Mouse (Mus musculus): ENCODE results near the gene Aadacl4. TPM values are rescaled to one million over a fixed set of nuclear protein-coding genes. Genes with fewer than 3 reads are reported as not detected.
"Not testable (repeated sequence)": the region's sequence is repeated elsewhere in the genome, so short reads cannot be mapped to it uniquely, and the experiment has no call there.

Gene Aadacl4
- not detected in 2 replicates for polyA plus RNA-seq (2016; fragmentation: Nextera tagmentation; extraction: Ambion mirVana)

- Histone ChIP-seq H3K9ac (replicated peaks) (no peak within 1 kb of the TSS), H3K4me2 (replicated peaks) (no peak within 1 kb of the TSS), H3K9me3 (peaks cover 59% of the 10 kb centered on the region), H3K4me3 (no peak within 1 kb of the TSS), H3K4me1 (no peaks in the 10 kb centered on the region), H3K27me3 (no peaks in the 10 kb centered on the region), H3K36me3 (no peaks in the 10 kb centered on the region), H3K27ac (replicated peaks) (no peak within 1 kb of the TSS)
- no peak for ATAC-seq (ENCODE audit: low FRiP score, low read depth)
- WGBS, result 44% methylated on average over 1 of the region's 1 CpGs
Measured at GRCm38 (mm10) chr4:144613407-144613806, at the start of gene Aadacl4. TSS of gene Aadacl4 (plus strand) at chr4:144613707.

GRCm38 (mm10) chr4:144565034-144565433, 48.5 kb upstream of the Aadacl4 start, which contains the start of gene Gm13124:
TSS of gene Gm13124 (minus strand) at chr4:144565134.
- 92% methylated on average over 1 of the region's 1 CpGs for WGBS

GRCm38 (mm10) chr4:144567752-144568151, 45.8 kb upstream of the Aadacl4 start:
- no peaks in the 10 kb centered on the region for H3K36me3 ChIP-seq
- H3K4me2 ChIP-seq (replicated peaks), result no peak overlapping the region
- no peak overlapping the region for H3K9ac ChIP-seq (replicated peaks)
- no peak overlapping the region for H3K4me3 ChIP-seq
- H3K27me3 ChIP-seq, result no peaks in the 10 kb centered on the region
- ATAC-seq (ENCODE audit: low FRiP score, low read depth), result no peak
- H3K27ac ChIP-seq (replicated peaks), result no peak overlapping the region
- H3K9me3 ChIP-seq, result peaks cover 38% of the 10 kb centered on the region
- no peaks in the 10 kb centered on the region for H3K4me1 ChIP-seq

More at GRCm38 (mm10) chr4:144565034-144565433, 48.5 kb upstream of the Aadacl4 start, which contains the start of gene Gm13124:
- H3K36me3 ChIP-seq, result no peaks in the 10 kb centered on the region
- no peaks in the 10 kb centered on the region for H3K27me3 ChIP-seq
- H3K4me2 ChIP-seq (replicated peaks), result no peak within 1 kb of the TSS
- no peak within 1 kb of the TSS for H3K4me3 ChIP-seq
- no peak within 1 kb of the TSS for H3K27ac ChIP-seq (replicated peaks)
- ATAC-seq (ENCODE audit: low FRiP score, low read depth), result no peak
- peaks cover 59% of the 10 kb centered on the region for H3K9me3 ChIP-seq
- no peaks in the 10 kb centered on the region for H3K4me1 ChIP-seq
- no peak within 1 kb of the TSS for H3K9ac ChIP-seq (replicated peaks)

- H3K9me3 ChIP-seq, result peaks cover 67% of the 10 kb centered on the region
- H3K27ac ChIP-seq (replicated peaks); H3K4me2 ChIP-seq (replicated peaks): not testable (repeated sequence)
Measured at GRCm38 (mm10) chr4:144586207-144586606, 27.3 kb upstream of the Aadacl4 start.

GRCm38 (mm10) chr4:144592790-144593189, 20.7 kb upstream of the Aadacl4 start:
- H3K4me3 ChIP-seq, result no peak overlapping the region
- no peaks in the 10 kb centered on the region for H3K4me1 ChIP-seq
- H3K9ac ChIP-seq (replicated peaks), result no peak overlapping the region
- no peaks in the 10 kb centered on the region for H3K27me3 ChIP-seq
- no peak overlapping the region for H3K4me2 ChIP-seq (replicated peaks)
- no peaks in the 10 kb centered on the region for H3K36me3 ChIP-seq
- H3K9me3 ChIP-seq, result peaks cover 36% of the 10 kb centered on the region
- no peak for ATAC-seq (ENCODE audit: low FRiP score, low read depth)
- H3K27ac ChIP-seq (replicated peaks), result no peak overlapping the region

More at GRCm38 (mm10) chr4:144586207-144586606, 27.3 kb upstream of the Aadacl4 start:
- not testable (repeated sequence) for H3K36me3 ChIP-seq; H3K9ac ChIP-seq (replicated peaks); H3K4me1 ChIP-seq; H3K4me3 ChIP-seq; H3K27me3 ChIP-seq
- peak; percentile 62; the same call in 1 of the 2 replicates for ATAC-seq (ENCODE audit: low FRiP score, low read depth)
- 88% methylated on average over 12 of the region's 16 CpGs for WGBS

- no peak for ATAC-seq (ENCODE audit: low FRiP score, low read depth)
- Histone ChIP-seq H3K4me1 (no peaks in the 10 kb centered on the region), H3K9me3 (peaks cover 69% of the 10 kb centered on the region), H3K27ac (replicated peaks) (no peak overlapping the region), H3K27me3 (no peaks in the 10 kb centered on the region), H3K9ac (replicated peaks) (no peak overlapping the region), H3K4me3 (no peak overlapping the region), H3K4me2 (replicated peaks) (no peak overlapping the region), H3K36me3 (no peaks in the 10 kb centered on the region)
- 69% methylated on average over 1 of the region's 1 CpGs for WGBS
Measured at GRCm38 (mm10) chr4:144614586-144614985, 1.1 kb downstream of the Aadacl4 start.

GRCm38 (mm10) chr4:144638263-144638662, 24.8 kb downstream of the Aadacl4 start:
- Histone ChIP-seq H3K4me3 (no peak overlapping the region), H3K36me3 (no peaks in the 10 kb centered on the region), H3K9ac (replicated peaks) (no peak overlapping the region), H3K9me3 (peaks cover 45% of the 10 kb centered on the region), H3K27me3 (no peaks in the 10 kb centered on the region), H3K4me1 (no peaks in the 10 kb centered on the region), H3K27ac (replicated peaks) (no peak overlapping the region), H3K4me2 (replicated peaks) (no peak overlapping the region)
- no peak for ATAC-seq (ENCODE audit: low FRiP score, low read depth)

Other genes with a start within 250 kb of the Aadacl4 start
- not detected in 2 replicates for gene Pramef20, start 235.8 kb upstream of the Aadacl4 start, polyA plus RNA-seq (2016; fragmentation: Nextera tagmentation; extraction: Ambion mirVana)
- not detected in 2 replicates for gene Pramef12, start 205.2 kb upstream of the Aadacl4 start, polyA plus RNA-seq (2016; fragmentation: Nextera tagmentation; extraction: Ambion mirVana)
- not detected in 2 replicates for gene 1700012P22Rik, start 174.9 kb upstream of the Aadacl4 start, polyA plus RNA-seq (2016; fragmentation: Nextera tagmentation; extraction: Ambion mirVana)
- gene Gm9944, start 160.4 kb upstream of the Aadacl4 start, polyA plus RNA-seq (2016; fragmentation: Nextera tagmentation; extraction: Ambion mirVana), result not detected in 2 replicates
- not detected in 2 replicates for gene Aadacl3, start 150.0 kb upstream of the Aadacl4 start, polyA plus RNA-seq (2016; fragmentation: Nextera tagmentation; extraction: Ambion mirVana)
- gene 9430007A20Rik, start 93.9 kb upstream of the Aadacl4 start, polyA plus RNA-seq (2016; fragmentation: Nextera tagmentation; extraction: Ambion mirVana), result not detected in 2 replicates
- gene Gm13124, start 48.6 kb upstream of the Aadacl4 start, polyA plus RNA-seq (2016; fragmentation: Nextera tagmentation; extraction: Ambion mirVana), result not detected in 2 replicates
- not detected in 2 replicates for gene Gm436, start 72.7 kb downstream of the Aadacl4 start, polyA plus RNA-seq (2016; fragmentation: Nextera tagmentation; extraction: Ambion mirVana)
- gene Gm13178, start 107.7 kb downstream of the Aadacl4 start, polyA plus RNA-seq (2016; fragmentation: Nextera tagmentation; extraction: Ambion mirVana), result not detected in 2 replicates
- not detected in 2 replicates for gene Gm438, start 172.9 kb downstream of the Aadacl4 start, polyA plus RNA-seq (2016; fragmentation: Nextera tagmentation; extraction: Ambion mirVana)

Data from midbrain, embryonic 12.5 days (tissue).